Mouse (Mus musculus): ENCODE measurements around the gene Sec63. TPM values are rescaled to one million over a fixed set of nuclear protein-coding genes. Genes with fewer than 3 reads are reported as not detected.

The Sec63 gene
- total and polyA plus RNA-seq, 3 experiments, result 7.1 to 81.1 (median 65.6) TPM

DNA sequence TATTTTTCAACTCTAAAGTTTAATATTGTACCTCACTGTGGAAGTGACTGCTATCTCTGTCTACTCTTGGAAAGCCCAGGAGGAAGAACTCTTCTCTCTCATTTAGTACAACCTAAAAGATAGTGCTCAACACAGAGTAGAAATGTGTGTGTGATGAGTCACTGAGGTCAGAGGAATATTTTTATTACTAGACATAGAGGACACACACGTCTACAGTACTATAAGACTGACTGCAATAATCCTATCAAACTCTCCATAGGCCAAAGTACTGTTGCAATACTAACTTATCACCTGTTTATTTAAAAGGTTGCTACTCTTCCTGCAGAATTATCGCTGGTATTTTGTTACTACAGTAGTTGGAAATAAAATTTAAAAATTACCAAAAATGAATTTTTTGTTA lies 68.7 kb downstream of the Sec63 start:
- no peak for DNase-seq

GRCm38 (mm10) chr10:42830409-42830808 lies 69.1 kb downstream of the Sec63 start:
- no peak for DNase-seq

- DNase-seq, result no peak
These were observed 71.4 kb downstream of the Sec63 start for GRCm38 (mm10) chr10:42832677-42833076.

DNA sequence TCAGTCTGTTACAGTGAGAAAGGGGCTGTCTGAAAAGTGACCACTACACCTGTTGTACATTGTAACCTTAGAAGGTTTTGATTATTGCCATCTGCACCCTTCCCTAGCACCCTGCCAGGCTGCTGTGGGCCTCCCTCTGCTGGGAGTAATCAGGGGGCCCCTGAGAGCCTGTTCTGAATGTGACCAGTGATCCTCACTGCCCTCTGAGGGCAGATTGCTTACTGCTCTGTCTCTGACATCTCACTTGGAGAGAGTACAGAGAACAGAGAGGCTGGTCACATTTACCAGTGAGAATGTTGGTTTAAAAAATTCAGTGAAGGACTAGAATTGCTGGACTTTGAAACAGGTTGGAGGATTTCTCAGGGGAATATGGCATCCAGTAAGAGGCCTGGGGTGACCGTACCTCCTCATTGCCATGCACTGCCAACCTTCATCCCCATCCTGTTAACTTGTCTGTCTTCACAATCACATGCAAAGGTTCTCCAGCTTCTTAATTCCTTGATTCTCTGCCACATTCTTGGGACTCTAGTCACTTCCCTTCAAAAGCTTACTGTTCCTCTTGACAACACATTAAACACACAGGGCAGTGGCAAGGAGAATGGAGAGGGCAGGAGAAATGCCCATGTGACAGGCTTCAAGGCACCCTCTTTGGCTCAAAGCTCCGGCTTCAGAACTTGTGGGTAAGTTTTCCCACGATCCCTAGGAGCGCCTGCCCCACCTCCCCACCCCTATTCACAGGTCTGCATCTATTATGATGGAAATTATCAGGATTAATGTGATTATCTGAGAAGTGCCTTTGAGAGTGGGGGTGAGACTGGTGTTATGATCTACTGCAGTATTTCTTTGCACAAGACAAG lies 72.8 kb downstream of the Sec63 start:
- no peak for DNase-seq

DNA sequence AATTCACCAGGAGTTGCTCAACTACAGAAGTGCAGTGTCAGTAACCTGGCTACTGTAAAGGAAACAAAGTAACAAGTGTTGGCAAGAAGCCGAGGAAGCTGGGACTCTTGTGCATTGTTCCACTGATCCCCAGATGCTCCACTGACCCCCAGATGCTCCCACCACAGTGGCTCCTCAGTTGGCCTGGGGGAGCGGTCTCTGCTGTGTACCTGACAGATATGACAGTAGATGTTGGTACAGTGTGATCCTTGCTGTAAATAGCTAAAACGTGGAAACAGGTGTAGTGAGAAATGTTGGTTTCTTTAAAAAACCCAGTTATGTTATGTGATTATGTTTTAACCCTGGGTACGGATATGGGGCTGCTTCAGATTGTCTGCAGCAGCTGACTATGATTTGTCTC lies 76.8 kb downstream of the Sec63 start:
- DNase-seq, result no peak

GRCm38 (mm10) chr10:42838736-42839135 lies 77.4 kb downstream of the Sec63 start:
- no peak for DNase-seq

DNA sequence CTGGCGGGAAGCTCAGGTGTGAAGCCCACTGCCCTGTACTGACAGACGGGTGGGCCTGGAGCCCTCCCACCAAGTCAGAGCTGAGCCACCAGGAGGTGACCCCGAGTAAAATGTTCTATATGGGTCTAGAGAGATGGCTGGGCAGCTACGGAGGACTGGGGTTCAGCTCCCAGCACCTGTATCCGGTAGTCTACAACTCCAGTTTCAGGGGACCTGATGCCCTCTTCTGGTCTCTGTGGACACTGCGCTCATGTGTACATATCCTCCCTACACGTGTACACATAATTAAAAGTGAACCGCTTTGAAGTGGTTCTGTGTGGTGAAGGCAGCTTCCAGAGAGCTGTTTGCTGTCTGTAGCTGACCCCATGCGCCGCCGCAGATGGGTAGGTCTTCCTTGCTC lies 78.7 kb downstream of the Sec63 start:
- no peak for DNase-seq

- no peak for DNase-seq
These were observed 80.4 kb downstream of the Sec63 start for GRCm38 (mm10) chr10:42841531-42842195.

- peak; percentile 73 for DNase-seq
These were observed 81.1 kb downstream of the Sec63 start for GRCm38 (mm10) chr10:42842358-42842757.

- DNase-seq, result no peak
These were observed 82.1 kb downstream of the Sec63 start for GRCm38 (mm10) chr10:42843416-42843815.

DNA sequence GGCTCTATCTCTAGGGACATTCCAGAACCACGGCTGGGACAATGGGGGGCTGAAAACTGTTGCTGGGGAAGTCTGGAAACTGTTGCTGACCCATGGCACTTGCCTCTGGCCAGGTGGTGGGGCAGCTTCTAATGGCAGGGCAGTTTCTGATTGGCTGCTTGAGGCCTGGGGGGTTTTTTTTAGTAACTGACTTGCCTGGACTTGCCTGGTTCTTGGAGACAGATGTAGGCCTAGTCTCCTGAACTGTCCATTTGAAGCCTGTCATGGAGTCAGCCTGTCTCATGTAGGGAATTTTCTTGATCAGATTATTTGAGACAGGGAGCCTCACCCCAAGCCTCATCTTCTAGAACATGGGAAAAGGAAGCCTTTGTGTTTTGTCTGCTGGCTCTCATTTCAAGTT lies 84.2 kb downstream of the Sec63 start:
- no peak for DNase-seq

DNA sequence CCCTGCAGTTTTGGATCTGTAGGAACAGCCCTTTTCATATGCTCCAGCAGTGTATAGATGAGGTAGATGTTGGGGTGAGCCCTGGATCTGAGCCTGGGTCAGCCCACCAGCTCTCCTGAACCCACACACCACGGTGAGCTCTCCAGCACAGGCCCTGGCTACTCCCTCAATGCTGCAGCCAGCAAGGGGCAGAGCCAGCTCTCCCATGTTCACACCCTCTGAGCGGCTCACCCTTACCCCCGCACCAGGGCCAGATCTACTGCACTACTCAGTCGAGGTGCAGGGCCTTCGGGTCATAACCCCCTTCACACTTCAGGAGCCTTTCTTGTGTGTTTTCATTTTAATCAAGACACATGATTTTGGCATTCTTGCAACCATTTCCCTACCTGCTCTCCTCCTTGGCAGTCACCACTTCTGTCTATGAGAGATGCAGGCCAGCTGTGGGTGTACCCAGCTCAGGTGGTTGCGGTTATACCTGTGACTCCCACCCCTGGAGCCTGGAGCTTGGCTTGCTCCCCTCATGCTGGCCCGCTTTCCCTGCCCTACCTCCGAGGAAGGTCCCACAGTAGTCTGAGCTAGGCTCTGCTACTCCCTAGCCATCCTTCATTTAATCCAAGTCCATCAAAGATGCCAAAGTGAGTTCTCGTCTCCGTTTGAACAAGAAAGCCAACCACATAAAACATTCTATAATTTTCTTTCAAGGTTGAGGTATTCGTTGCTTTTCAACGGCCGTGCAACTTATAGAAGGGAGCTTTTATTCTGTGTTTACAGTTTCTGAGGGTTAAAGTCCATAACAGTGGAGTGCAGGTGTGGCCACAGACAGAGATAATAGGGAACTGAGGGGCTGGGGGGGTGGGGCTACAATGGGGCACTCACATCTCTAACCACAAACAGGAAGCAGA lies 87.1 kb downstream of the Sec63 start:
- no peak for DNase-seq

- DNase-seq, result no peak
These were observed 87.7 kb downstream of the Sec63 start for GRCm38 (mm10) chr10:42849081-42849400.

GRCm38 (mm10) chr10:42854838-42855237 lies 93.5 kb downstream of the Sec63 start:
- no peak for DNase-seq

- DNase-seq, result no peak
These were observed 94.0 kb downstream of the Sec63 start for GRCm38 (mm10) chr10:42855250-42855649.

DNA sequence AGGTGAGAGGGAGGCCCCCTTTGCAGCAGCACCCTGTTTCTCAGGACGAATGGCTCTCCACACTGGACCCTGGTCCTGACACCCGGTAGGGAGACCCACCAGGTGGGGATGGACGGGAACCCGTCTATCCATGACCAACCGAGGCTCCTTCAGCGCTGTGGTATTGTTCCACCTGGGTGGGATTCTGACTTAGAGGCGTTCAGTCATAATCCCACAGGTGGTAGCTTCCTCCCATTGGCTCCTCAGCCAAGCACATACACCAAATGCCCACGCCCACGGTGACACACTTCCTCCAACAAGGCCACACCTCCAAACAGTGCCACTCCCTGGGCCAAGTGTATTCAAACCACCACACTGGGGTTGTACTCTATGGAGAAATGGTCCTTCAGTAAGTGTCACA lies 95.3 kb downstream of the Sec63 start:
- no peak for DNase-seq

DNA sequence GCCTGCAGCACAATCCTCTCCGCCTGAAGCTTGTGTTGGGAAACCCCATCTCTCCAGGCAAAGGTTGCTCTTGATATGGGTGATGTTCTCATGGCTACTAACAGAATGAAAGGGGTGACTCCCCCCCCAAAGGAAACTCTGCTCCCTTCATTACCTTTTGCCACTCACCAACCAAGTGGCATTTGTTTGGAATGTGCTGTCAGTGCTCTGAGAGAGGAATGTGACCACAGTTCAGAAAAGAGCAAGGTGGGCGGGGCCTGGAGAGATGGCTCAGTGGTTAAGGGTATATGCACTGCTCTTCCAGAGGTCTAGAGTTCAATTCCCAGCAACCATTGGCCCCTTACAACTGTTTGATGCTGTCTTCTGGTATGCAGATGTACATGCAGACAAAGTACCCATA lies 95.7 kb downstream of the Sec63 start:
- no peak for DNase-seq

DNA sequence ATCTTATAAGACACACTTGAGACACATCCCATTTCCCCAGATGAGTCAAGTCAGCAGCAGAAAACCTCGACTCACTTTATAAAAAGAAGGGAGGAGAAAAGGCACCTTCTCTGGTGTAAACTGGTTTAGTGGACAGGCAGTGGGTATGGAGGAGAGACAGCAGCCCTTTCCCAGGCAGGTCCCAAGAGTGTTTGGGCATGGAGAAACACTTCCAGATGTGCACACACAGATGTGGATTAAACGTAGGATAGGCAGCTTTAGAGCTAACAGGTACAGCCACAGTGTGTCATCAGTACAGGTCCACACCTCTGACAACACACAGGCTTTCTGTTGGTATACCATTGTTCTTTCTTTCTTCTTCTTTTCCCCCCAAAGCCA lies 98.5 kb downstream of the Sec63 start:
- no peak for DNase-seq

- DNase-seq, result peak; percentile 52
These were observed 99.0 kb downstream of the Sec63 start, which contains the start of gene Scml4 for GRCm38 (mm10) chr10:42860159-42860911. TSS of gene Scml4 (plus strand) at chr10:42860370.

DNA sequence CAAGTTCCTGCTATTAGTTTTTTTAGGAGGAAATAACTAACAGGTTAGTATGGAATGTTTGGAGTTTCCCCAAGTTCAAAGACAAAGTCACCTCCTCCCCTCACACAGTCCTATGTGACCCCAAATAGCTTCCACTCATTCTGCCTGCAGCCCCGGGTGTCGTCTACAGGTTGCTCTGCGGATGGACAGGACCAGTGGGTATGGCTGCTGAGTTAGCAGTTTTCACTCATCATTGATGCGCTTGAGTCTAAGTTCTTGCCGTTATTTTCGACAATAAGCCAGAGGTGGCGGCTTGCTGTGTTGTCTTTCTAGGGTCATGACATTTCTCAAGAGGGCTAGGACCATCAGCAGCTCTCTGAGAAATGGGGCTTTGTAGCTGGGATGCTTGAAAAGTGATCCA lies 100.2 kb downstream of the Sec63 start:
- peak; percentile 14 for DNase-seq

GRCm38 (mm10) chr10:42862102-42862740 lies 100.9 kb downstream of the Sec63 start:
- peak; percentile 78 for DNase-seq
